In genomic region chr6:81768669-81769537, GRCm38 (mm10) we compare ENCODE assay signal across 8 mouse cellular contexts.
DNase-seq lines count a peak whose midpoint lies in the region; ATAC-seq lines count a peak whose summit lies in the region.

No protein-coding gene starts in this region.

- no peaks in the 10 kb centered on the region for H3K4me1 ChIP-seq in neural tube, embryonic 11.5 days (ENCODE audit: control insufficient read depth, insufficient read depth, low read length)
- H3K4me1 ChIP-seq in hindbrain, embryonic 15.5 days (replicated peaks), result 0 out of 2 replicates have a peak, but pooled peaks cover 6% of the 10 kb centered on the region
- H3K4me1 ChIP-seq in neural tube, embryonic 15.5 days, result peaks cover 6% of the 10 kb centered on the region; the same call in 1 of the 2 replicates

- no peaks in the 10 kb centered on the region for H3K9me3 ChIP-seq in neural tube, embryonic 11.5 days (ENCODE audit: control insufficient read depth, low read length)
- no peaks in the 10 kb centered on the region for H3K9me3 ChIP-seq in hindbrain, embryonic 15.5 days
- H3K9me3 ChIP-seq in neural tube, embryonic 15.5 days (replicated peaks), result no peaks in the 10 kb centered on the region

- ATAC-seq in neural tube, embryonic 11.5 days (ENCODE audit: insufficient read depth, low FRiP score, low TSS enrichment), result peak; percentile 77; the same call in 1 of the 2 replicates
- peak; percentile 71; the same call in 1 of the 2 replicates for ATAC-seq in hindbrain, embryonic 15.5 days (ENCODE audit: low FRiP score, low read depth)
- peak; percentile 61; the same call in 1 of the 2 replicates for ATAC-seq in neural tube, embryonic 15.5 days (ENCODE audit: low FRiP score)

- no peak overlapping the region for H3K4me3 ChIP-seq in neural tube, embryonic 11.5 days (ENCODE audit: low read depth, low read length)
- no peak overlapping the region for H3K4me3 ChIP-seq in hindbrain, embryonic 15.5 days
- no peak overlapping the region for H3K4me3 ChIP-seq in neural tube, embryonic 15.5 days (replicated peaks)

- peak; percentile 7 for DNase-seq in cerebellum, adult 9-11 months
- no peak for DNase-seq in cerebellum, adult 18-20 months
- no peak for DNase-seq in neural tube, embryonic 11.5 days (ENCODE audit: low spot score)
- DNase-seq in neural tube, embryonic 10.5 days (ENCODE audit: extremely low spot score, low spot score), result no peak
- DNase-seq in gastrocnemius, postnatal 4 days (ENCODE audit: low spot score in 2 of 2), result no peak
- DNase-seq in B cell, adult 2 months, result no peak

- no peak overlapping the region for H3K27ac ChIP-seq in neural tube, embryonic 11.5 days (ENCODE audit: low read depth, low read length)
- H3K27ac ChIP-seq in hindbrain, embryonic 15.5 days (replicated peaks), result no peak overlapping the region
- no peak overlapping the region for H3K27ac ChIP-seq in neural tube, embryonic 15.5 days (replicated peaks)

- H3K9ac ChIP-seq in neural tube, embryonic 11.5 days (ENCODE audit: low read length), result no peak overlapping the region
- no peak overlapping the region for H3K9ac ChIP-seq in hindbrain, embryonic 15.5 days
- no peak overlapping the region for H3K9ac ChIP-seq in neural tube, embryonic 15.5 days (replicated peaks)

- H3K36me3 ChIP-seq in neural tube, embryonic 11.5 days (ENCODE audit: control insufficient read depth, insufficient read depth, low read length), result no peaks in the 10 kb centered on the region
- no peaks in the 10 kb centered on the region for H3K36me3 ChIP-seq in hindbrain, embryonic 15.5 days
- no peaks in the 10 kb centered on the region for H3K36me3 ChIP-seq in neural tube, embryonic 15.5 days

- 67% methylated on average over 5 of the region's 5 CpGs for WGBS in neural tube, embryonic 11.5 days
- WGBS in hindbrain, embryonic 15.5 days, result 46% methylated on average over 5 of the region's 5 CpGs
- 41% methylated on average over 5 of the region's 5 CpGs for WGBS in neural tube, embryonic 15.5 days

- no peaks in the 10 kb centered on the region for H3K27me3 ChIP-seq in neural tube, embryonic 11.5 days (ENCODE audit: control insufficient read depth, insufficient read depth, low read length)
- no peaks in the 10 kb centered on the region for H3K27me3 ChIP-seq in hindbrain, embryonic 15.5 days
- H3K27me3 ChIP-seq in neural tube, embryonic 15.5 days (replicated peaks), result no peaks in the 10 kb centered on the region

- no peak overlapping the region for H3K4me2 ChIP-seq in neural tube, embryonic 11.5 days (ENCODE audit: low read depth)
- no peak overlapping the region for H3K4me2 ChIP-seq in hindbrain, embryonic 15.5 days
- no peak overlapping the region for H3K4me2 ChIP-seq in neural tube, embryonic 15.5 days
